Mouse (Mus musculus): Measurements from ENCODE around the gene Thegl.
"Not testable (repeated sequence)": the region's sequence is repeated elsewhere in the genome, so short reads cannot be mapped to it uniquely, and the experiment has no call there.

The Thegl gene

GRCm38 (mm10) chr5:77015544-77016482, at the start of gene Thegl:
Thegl (plus strand) TSS chr5:77016023.
- peak; percentile 60 to 80 for DNase-seq (ENCODE audit: low spot score in 2 of 2)

- DNase-seq (ENCODE audit: low spot score in 2 of 2), result no peak
Observed at GRCm38 (mm10) chr5:76969250-76969649, 46.6 kb upstream of the Thegl start.

- not testable (repeated sequence) for DNase-seq (ENCODE audit: low spot score in 2 of 2)
Observed at GRCm38 (mm10) chr5:76971115-76971514, 44.7 kb upstream of the Thegl start.

DNA sequence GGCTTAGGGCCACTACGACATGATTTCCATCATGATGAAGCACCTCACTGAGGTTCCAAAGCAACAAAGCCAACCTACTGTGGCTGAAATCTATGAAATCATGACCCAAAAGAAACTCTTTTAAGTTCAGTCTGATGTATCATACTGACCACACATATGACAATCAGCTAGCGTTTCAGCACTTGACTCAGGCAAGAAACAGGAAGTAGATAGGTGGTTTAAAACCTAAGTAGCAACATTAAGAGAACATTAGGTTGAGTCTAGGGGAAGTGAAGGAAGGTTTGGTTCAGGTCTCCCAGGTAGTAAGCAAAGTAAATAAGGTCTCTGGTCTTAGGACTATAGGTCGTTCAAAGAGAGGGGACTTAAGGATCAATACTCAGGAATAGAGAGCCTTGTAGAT, 42.3 kb upstream of the Thegl start:
- no peak for DNase-seq (ENCODE audit: low spot score in 2 of 2)

DNA sequence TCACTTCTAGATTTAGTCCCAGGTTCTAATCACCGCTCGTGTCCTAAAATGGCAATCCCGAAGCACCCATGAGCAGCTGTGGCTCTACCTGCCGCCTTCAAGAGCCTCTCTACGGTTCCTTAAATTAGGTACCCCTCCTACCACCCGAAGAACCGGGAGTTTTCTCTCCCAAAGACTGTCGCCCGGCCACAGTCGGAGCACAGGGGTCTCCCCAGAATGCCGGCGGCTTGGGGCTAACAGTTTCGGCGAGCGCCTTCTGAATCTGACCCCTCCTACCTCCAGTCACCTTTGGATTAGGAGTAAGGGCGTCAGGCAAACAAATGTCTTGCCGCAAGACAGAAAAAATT, 41.6 kb upstream of the Thegl start:
- DNase-seq (ENCODE audit: low spot score in 2 of 2), result no peak

- peak; percentile 60 to 79 for DNase-seq (ENCODE audit: low spot score in 2 of 2)
Observed at GRCm38 (mm10) chr5:76974554-76975285, 41.1 kb upstream of the Thegl start, which contains the start of gene Srp72. Srp72 (plus strand) TSS chr5:76974683.

- DNase-seq (ENCODE audit: low spot score in 2 of 2), result no peak
Observed at GRCm38 (mm10) chr5:76975736-76976135, 40.1 kb upstream of the Thegl start.

GRCm38 (mm10) chr5:76984015-76984414, 31.8 kb upstream of the Thegl start:
- no peak for DNase-seq (ENCODE audit: low spot score in 2 of 2)

DNA sequence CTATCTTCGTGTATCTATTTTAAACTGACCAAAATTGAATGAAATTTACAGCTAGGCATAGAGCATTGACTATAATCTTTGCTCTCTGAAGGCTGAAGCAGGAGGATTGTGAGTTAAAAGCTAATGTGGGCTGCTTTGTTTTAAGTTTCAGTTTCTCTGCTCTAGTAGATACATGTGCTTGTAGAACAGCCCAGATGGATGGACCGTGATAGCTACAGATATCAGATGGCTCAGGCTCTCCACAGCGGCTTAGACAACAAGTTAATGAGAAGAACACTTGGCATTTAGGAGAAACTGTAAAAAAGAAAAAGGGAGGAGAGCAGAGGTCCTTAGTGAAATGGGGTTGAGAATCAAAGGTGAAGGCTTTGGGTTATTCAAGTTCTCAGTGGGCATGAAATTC, 25.0 kb upstream of the Thegl start:
- DNase-seq (ENCODE audit: low spot score in 2 of 2), result no peak

GRCm38 (mm10) chr5:76993174-76993814, 22.5 kb upstream of the Thegl start:
- no peak for DNase-seq (ENCODE audit: low spot score in 2 of 2)

DNA sequence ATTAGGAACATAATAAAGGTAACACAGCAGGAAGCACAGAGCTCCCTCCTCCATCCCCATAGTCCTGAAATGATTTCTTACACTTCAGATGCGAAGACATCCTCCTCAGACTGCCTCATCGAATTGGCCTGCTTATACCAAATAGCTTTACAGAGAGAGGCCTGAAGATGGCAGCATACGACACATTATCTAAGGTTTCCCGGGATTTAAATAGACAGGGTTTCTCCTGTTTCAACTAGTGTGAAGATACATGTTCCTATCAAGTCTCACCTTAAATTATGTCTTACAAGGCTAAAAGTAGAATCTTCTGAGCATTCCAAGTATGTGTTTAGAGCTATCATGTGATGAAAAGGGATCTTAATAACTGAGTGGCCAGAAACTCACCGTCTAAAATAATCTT, 17.4 kb upstream of the Thegl start:
- no peak for DNase-seq (ENCODE audit: low spot score in 2 of 2)

DNA sequence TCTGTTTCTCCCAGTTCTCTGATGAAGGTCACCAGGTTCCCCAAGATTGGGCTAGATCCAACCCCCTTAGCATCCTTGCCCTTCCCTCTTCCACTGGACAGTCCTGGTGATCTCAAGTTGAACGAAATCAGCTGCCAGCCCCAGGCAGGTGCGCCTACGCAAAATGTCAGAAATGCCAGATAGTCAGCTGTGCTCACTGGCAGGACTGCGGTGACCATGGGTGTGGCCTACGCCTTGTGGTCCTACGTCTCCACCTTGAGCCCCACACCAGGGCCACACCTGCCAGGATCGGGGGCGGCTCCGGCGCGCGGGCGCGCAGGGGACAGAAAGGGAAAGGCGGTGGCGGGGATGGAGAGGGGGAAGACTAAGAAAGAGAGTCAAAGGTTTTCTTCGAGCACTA, 14.6 kb upstream of the Thegl start:
- DNase-seq (ENCODE audit: low spot score in 2 of 2), result no peak

- DNase-seq (ENCODE audit: low spot score in 2 of 2), result no peak
Observed at GRCm38 (mm10) chr5:77004051-77004821, 11.6 kb upstream of the Thegl start, which contains the start of gene Arl9. Arl9 (plus strand) TSS chr5:77004055.

DNA sequence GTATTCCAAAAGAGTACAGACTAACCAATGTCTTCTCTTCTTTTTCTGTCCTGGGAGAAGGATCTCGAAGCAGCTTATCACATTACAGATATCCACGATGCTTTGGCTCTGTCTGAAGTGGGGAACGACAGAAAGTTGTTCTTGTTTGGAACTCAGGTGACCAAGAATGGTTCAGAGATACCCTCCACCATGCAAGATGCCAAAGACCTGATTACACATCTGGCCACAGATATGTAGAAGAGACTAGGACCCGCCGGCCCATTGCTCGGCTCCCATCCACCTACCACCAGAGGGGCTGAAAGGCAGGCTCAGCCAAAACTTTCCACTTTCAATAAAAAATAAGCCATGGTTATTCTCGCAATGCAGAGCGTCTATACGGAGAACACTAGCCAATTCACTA, 5.5 kb upstream of the Thegl start:
- no peak for DNase-seq (ENCODE audit: low spot score in 2 of 2)

DNA sequence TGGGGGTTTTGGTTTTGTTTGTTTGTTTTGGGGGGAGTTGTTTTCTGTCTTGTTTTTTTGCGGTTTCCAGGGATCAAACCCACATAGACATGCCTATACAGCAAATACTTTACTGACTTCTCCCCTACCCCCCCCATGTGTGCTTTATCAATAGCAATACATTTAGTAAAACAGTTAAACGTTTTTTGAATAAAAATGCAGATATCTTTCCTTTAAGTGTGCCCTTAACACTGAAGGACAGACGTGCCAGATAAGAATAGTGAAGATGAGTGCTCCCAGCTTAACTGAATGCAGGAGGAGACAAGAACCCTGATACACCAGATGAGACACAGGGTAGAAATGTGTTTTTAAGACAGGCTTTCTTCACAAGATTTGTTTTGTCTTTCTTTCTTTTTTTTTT, 4.7 kb upstream of the Thegl start:
- DNase-seq (ENCODE audit: low spot score in 2 of 2), result no peak

DNA sequence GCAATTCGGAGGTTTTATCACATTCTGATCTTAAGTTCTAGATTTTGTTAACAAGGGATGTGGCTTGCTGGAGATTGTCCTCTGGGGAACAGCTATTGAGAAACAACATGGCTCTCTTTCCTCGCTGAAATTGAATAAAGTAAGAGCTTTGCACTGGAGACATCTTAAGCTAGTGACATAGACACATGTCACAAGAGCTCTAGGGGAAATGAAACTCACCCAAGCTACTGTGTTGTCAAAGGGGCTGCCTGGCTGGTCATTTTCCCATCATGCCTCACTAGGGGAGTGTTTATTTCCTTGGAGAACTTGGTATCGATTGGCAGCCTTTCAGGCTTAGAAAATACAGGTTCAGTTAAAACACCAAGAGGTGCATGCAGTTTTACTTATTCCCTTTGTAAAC, 2.7 kb upstream of the Thegl start:
- DNase-seq (ENCODE audit: low spot score in 2 of 2), result no peak

GRCm38 (mm10) chr5:77028034-77028433, 12.2 kb downstream of the Thegl start:
- DNase-seq (ENCODE audit: low spot score in 2 of 2), result no peak

DNA sequence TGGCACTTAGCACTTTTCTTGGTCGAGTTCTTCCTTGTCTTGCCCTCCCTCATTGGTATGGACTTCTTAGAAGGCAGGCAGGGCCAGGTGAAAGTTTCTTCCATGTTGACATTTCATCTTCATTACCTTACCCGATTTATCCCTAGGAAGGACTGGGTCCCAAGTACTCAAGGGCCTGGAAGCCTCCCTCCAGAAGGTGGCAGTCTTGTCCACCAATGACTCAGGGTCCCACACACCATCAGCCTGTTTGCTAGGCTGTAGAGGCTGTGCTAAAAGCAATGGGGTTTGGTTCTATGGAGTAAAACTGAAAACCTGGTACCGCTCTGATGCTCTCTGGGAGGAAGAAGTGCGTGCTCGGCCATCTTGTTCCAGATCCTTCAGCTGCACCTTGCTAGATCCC, 13.9 kb downstream of the Thegl start:
- DNase-seq (ENCODE audit: low spot score in 2 of 2), result peak; percentile 10 to 39

DNA sequence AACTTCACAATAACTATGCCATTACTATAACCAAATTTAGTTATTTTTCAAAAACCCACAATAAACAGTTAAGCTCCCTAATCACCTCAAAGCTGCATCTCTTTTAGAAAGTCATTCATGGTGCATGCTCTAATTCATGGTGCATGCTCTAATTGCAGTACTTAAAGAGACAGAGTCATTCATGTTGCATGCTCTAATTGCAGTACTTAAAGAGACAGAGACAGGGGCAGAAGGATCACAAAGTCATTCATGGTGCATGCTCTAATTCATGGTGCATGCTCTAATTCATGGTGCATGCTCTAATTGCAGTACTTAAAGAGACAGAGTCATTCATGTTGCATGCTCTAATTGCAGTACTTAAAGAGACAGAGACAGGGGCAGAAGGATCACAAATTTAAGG, 19.3 kb downstream of the Thegl start:
- not testable (repeated sequence) for DNase-seq (ENCODE audit: low spot score in 2 of 2)

DNA sequence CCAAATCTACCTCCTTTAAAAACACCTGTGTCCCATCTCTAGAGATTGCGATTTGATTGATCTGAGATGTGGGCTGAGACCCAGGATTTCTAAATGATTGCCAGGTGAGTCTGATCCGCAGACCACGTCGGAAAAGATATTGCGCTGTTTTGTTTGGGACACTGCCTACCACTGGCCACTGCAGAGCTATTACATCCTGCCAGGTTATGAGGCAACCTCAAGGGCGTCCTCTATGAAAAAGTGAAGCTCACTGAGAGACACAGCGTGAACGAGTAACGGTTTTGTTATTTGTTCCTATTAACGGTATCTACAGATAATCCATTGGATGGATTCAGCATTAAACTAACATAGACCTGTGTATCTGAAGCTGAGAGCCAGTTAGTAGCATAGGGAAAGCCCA, 22.6 kb downstream of the Thegl start:
- no peak for DNase-seq (ENCODE audit: low spot score in 2 of 2)

DNA sequence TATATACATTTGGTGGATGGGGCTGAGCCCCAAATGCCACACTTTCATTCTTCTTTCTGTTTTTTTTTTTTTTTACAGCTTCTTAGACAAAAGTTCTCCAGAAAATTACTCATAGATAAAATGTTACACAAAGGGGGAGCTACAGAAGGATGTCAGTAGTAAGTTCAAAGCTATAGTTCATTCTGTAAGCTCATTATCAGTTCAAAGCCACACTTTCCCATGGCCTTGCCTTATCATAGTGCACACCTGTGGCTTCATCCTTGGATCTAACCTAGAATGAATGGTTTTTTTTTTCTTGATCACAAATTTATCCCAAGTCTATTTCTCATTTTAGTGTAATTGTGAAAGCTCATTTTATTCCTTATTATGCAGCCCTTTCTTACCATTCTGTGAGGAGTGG, 23.6 kb downstream of the Thegl start:
- DNase-seq (ENCODE audit: low spot score in 2 of 2), result no peak

DNA sequence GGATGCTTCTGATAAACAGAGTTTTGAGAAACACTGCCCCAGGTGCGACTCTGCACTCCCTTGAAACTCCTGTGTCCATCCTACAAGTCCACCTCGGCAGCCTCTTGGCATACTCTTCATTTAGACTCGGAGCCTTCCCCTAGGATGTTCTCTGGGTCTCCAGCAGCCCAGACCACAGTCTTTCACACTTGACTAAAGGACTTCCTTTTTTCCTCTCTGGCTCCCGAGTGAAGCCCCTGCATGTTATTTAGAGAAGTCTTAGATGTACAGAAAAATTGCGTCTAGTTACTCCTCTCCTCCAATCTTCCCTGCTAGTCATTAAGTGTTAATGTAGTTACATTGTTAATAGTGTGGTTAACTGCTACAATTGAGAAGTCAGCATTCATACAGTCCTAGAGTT, 28.5 kb downstream of the Thegl start:
- no peak for DNase-seq (ENCODE audit: low spot score in 2 of 2)
